Mouse (Mus musculus) liver, embryonic 11.5 days (tissue): ENCODE data around the gene Uck2. TPM values are rescaled to one million over a fixed set of nuclear protein-coding genes. Genes with fewer than 3 reads are reported as not detected.

Source experiments
- ATAC-seq: fragments of 200-750 bp; cut with Nextera tagmentation; replicated peaks from 2 replicates; pipeline ENCODE4 v1.8.0; 2017; ENCODE audit warnings: moderate number of reproducible peaks, mild to moderate bottlenecking, moderate TSS enrichment, moderate library complexity; ENCODE audit not compliant: low FRiP score
- DNase-seq: peaks from one replicate; pipeline ENCODE4 v3.0.0-alpha.2; 2017; ENCODE audit warnings: low spot score
- H3K27ac ChIP-seq: fragments of 300-500 bp; sonication (generic); 2 replicates; pipeline ENCODE4 v1.5.1; 2014; ENCODE audit warnings: mild to moderate bottlenecking, low read depth, low read length, control low read depth
- H3K27me3 ChIP-seq: fragments of 300-500 bp; sonication (generic); replicated peaks from 2 replicates; pipeline ENCODE4 v1.6.1; 2014; ENCODE audit warnings: low read length, mixed read lengths; ENCODE audit not compliant: control insufficient read depth, insufficient read depth
- H3K36me3 ChIP-seq: fragments of 300-500 bp; sonication (generic); 2 replicates; pipeline ENCODE4 v1.6.1; 2014; ENCODE audit warnings: mild to moderate bottlenecking, low read length, moderate library complexity, mixed read lengths; ENCODE audit not compliant: control insufficient read depth, insufficient read depth
- H3K4me1 ChIP-seq: fragments of 300-500 bp; sonication (generic); replicated peaks from 2 replicates; pipeline ENCODE4 v1.6.1; 2014; ENCODE audit warnings: low read length, mixed read lengths; ENCODE audit not compliant: control insufficient read depth, insufficient read depth
- H3K4me2 ChIP-seq: fragments of 300-500 bp; sonication (generic); 2 replicates; pipeline ENCODE4 v1.6.1; 2014; ENCODE audit warnings: mild to moderate bottlenecking, control low read depth, moderate library complexity
- H3K4me3 ChIP-seq: fragments of 300-500 bp; sonication (generic); 2 replicates; pipeline ENCODE4 v1.5.1; 2014; ENCODE audit warnings: low read depth, low read length, control low read depth
- H3K9ac ChIP-seq: fragments of 300-500 bp; sonication (generic); 2 replicates; pipeline ENCODE4 v1.6.1; 2014; ENCODE audit warnings: low read depth, low read length, control low read depth
- H3K9me3 ChIP-seq: fragments of 300-500 bp; sonication (generic); 2 replicates; pipeline ENCODE4 v1.6.1; 2016; ENCODE audit warnings: low read length, inconsistent platforms, mixed read lengths; ENCODE audit not compliant: control insufficient read depth
- WGBS: fragments of 180-500 bp; shearing (Covaris S2); extraction: QIAGEN DNeasy Blood & Tissue Kit; methylation state at CpG from one replicate; pipeline ENCODE4 v1.1.7; 2014; 5-methylcytosine and 5-hydroxymethylcytosine counted together
- polyA plus RNA-seq: library from polyadenylated mRNA; unstranded; fragments of >200 nt; fragmentation: Nextera tagmentation; extraction: Ambion mirVana; gene quantifications from 2 replicates; pipeline ENCODE4 v1.2.1, GENCODE M21; 2014

Uck2 gene
- polyA plus RNA-seq, 1 experiment from 2014 or later = 156 TPM

DNA sequence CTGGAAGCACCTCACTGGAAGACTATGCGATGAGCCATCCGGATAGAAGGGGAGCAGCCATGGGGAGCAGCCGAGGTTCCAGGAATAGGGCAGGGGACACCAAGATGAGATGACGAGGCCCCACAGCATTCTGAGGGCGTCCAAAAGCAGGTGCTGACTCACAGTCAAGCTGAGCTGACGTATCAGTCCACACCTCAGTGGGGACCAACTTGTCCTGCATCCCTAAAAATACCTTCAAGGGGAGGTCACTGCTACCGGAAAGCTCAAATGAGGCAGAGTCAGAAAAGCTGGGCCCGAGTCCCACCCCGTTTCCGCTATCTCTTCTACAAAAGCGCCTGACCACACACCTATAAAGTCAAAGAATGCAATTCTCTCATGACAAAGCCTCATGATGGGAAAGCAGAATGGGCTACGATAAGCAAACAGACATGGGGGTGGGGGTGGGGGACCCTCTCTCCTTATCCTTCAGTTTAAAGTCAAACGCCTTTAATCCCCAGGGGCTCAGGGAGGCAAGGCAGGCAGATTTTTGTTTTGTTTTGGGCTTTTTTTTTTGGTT is 5.9 kb downstream of the Uck2 start:
- peaks cover 35% of the 10 kb centered on the region for H3K4me1 ChIP-seq
- H3K9me3 ChIP-seq = no peaks in the 10 kb centered on the region
- 67% methylated on average over 13 of the region's 13 CpGs for WGBS
- ATAC-seq (no peak), DNase-seq (no peak)
- no peaks in the 10 kb centered on the region for H3K27me3 ChIP-seq
- no peak overlapping the region for H3K9ac ChIP-seq
- H3K27ac ChIP-seq = no peak overlapping the region
- H3K4me2 ChIP-seq = no peak overlapping the region
- no peaks in the 10 kb centered on the region for H3K36me3 ChIP-seq
- no peak overlapping the region for H3K4me3 ChIP-seq

DNA sequence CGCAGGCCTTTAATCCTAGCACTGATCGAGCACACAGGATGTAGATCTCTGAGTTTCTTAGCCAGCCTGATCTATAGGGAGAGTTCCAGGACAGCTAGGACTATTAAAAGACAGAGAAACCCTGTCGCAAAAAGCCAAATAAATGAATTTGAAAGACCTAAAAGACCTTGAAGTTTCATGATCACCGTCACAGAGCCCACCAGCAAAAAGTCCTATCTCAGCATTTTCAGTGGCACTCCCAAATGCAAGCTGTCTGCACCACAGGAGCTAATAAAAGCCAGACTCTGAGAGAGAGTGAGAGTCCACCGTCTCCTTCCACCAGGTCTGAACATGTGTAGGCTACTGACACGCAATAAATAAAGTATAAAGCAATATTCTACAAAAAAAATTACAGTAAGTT is 6.7 kb downstream of the Uck2 start:
- Histone ChIP-seq H3K4me1 (peaks cover 44% of the 10 kb centered on the region), H3K36me3 (no peaks in the 10 kb centered on the region), H3K27ac (no peak overlapping the region), H3K27me3 (no peaks in the 10 kb centered on the region), H3K9me3 (no peaks in the 10 kb centered on the region), H3K4me2 (no peak overlapping the region), H3K9ac (no peak overlapping the region), H3K4me3 (no peak overlapping the region)
- no peak for DNase-seq
- no peak for ATAC-seq
- 83% methylated on average over 6 of the region's 6 CpGs for WGBS

DNA sequence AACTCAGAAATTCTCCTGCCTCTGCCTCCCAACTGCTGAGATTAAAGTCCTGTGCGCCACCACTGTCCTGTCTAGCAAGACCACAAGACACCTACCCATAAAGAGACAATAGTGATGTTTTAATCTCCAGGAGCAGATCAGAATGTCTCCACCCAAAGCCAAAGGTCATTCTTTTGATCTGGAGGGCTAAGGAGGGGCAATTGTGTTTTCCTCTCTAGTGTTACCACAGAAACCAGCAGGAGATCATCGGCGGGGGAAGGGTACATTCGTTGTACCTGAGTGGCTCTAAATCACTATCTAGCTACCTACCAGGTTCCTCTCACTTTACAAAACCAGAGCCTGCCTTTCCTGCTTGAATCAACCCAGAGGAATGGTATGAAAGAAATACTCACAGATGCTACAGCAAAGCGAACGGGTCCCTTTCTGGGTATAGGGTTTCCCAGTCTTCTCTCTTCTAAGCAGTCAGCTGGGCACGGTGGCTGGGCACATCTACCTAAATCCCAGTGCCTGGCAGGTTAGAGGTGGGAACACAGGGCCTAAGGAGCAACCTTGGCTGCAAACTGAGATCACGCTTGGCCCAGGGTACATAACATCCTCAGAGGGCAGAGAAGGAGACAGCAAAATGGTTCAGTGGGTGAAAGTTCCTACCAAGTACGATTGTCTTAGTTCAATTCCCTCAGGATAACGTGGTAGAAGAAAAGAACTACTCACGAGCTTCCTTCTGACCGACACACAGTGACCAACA is 10.3 kb downstream of the Uck2 start:
- peak overlapping the region; percentile 58; the same call in 1 of the 2 replicates for H3K27ac ChIP-seq
- H3K4me2 ChIP-seq = peak overlapping the region; percentile 53
- H3K4me3 ChIP-seq = no peak overlapping the region
- 77% methylated on average over 12 of the region's 12 CpGs for WGBS
- no peaks in the 10 kb centered on the region for H3K27me3 ChIP-seq
- no peak overlapping the region for H3K9ac ChIP-seq
- no peak for DNase-seq
- no peak for ATAC-seq
- peaks cover 62% of the 10 kb centered on the region for H3K4me1 ChIP-seq
- no peaks in the 10 kb centered on the region for H3K9me3 ChIP-seq
- H3K36me3 ChIP-seq = no peaks in the 10 kb centered on the region; the same call in 1 of the 2 replicates

DNA sequence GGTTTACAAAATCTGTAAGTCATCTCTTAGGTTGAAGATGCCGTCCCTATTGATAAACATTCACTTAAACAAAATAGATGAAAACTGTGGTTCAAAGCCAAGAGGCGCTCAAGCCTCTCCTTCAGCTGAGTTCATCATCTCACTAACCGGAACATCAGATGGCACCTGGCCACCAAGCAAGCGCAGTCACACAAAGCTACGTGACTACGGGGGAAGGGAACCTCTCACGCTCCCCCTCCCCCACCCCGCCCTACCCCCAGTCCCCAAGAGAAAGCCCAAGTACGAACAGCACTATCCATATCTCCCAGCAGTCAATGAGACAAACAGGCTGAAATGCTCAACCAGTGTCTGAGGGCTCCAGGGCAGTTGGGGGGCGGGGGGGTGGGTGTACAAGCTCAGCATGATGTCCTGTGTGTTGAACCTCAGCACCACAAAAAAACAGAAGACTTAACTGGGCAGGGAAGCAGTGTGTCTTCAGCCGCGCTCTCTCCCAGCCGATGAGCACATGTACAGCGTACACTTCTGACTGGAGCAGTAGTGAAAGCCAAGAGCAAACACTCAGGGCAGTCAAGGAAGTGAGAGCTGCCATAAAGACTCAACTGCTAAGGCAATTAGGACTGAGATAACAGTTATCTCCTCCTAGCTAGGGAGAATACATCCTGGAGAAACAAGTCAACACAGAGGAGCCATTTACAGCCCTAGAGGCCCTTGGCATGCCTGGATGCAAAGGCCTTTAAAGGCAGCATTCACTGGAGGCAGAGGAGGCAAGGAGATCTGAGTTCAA is 11.5 kb downstream of the Uck2 start:
- peak overlapping the region; percentile 8; the same call in 1 of the 2 replicates for H3K4me3 ChIP-seq
- 0 out of 2 replicates have a peak overlapping the region, but pooled peaks have one; percentile 10 for H3K9ac ChIP-seq
- WGBS = 36% methylated on average over 14 of the region's 14 CpGs
- DNase-seq (no peak), ATAC-seq (peak; percentile 60)
- H3K4me2 ChIP-seq = peak overlapping the region; percentile 53
- H3K27ac ChIP-seq = peak overlapping the region; percentile 58
- H3K9me3 ChIP-seq = no peaks in the 10 kb centered on the region
- H3K27me3 ChIP-seq = no peaks in the 10 kb centered on the region
- no peaks in the 10 kb centered on the region; the same call in none of the 2 replicates for H3K36me3 ChIP-seq
- H3K4me1 ChIP-seq = peaks cover 68% of the 10 kb centered on the region

DNA sequence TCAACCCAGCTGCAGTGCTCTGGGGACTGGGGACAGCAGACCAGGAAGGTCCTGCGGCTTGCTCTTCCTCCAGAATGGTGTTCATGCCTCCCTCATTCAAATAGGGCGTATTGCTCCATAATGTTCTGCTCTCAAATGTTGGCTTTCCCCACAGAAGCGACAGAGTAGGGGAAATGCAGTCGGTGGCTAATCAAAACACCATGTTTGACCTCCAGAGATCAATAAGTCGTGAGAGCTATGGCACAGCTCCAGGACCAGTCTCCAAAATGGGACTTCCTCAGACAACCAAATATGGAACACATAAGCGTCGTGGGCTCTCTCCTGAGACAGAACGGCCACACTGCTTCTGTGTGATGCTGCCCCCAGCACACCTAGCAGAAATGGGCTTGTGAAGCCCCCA is 13.3 kb downstream of the Uck2 start:
- peaks cover 75% of the 10 kb centered on the region for H3K4me1 ChIP-seq
- no peaks in the 10 kb centered on the region for H3K9me3 ChIP-seq
- peak overlapping the region; percentile 87 for H3K27ac ChIP-seq
- WGBS = 32% methylated on average over 8 of the region's 8 CpGs
- ATAC-seq = no peak
- H3K27me3 ChIP-seq = no peaks in the 10 kb centered on the region
- H3K4me3 ChIP-seq = no peak overlapping the region; the same call in 1 of the 2 replicates
- H3K9ac ChIP-seq = peak overlapping the region; percentile 32
- no peak for DNase-seq
- no peaks in the 10 kb centered on the region; the same call in none of the 2 replicates for H3K36me3 ChIP-seq
- peak overlapping the region; percentile 56 for H3K4me2 ChIP-seq

GRCm38 (mm10) chr1:167271304-167271703 is 13.8 kb downstream of the Uck2 start:
- peak overlapping the region; percentile 15; the same call in 1 of the 2 replicates for H3K4me3 ChIP-seq
- H3K9me3 ChIP-seq = no peaks in the 10 kb centered on the region
- peak overlapping the region; percentile 87 for H3K27ac ChIP-seq
- peaks cover 75% of the 10 kb centered on the region for H3K4me1 ChIP-seq
- ATAC-seq = peak; percentile 82
- no peak for DNase-seq
- H3K4me2 ChIP-seq = peak overlapping the region; percentile 56
- WGBS = 18% methylated on average over 4 of the region's 4 CpGs
- peak overlapping the region; percentile 32 for H3K9ac ChIP-seq
- no peaks in the 10 kb centered on the region for H3K27me3 ChIP-seq
- no peaks in the 10 kb centered on the region; the same call in none of the 2 replicates for H3K36me3 ChIP-seq

GRCm38 (mm10) chr1:167270342-167271111 is 14.6 kb downstream of the Uck2 start:
- peaks cover 75% of the 10 kb centered on the region for H3K4me1 ChIP-seq
- DNase-seq = no peak
- peaks cover 3% of the 10 kb centered on the region for H3K36me3 ChIP-seq
- H3K9ac ChIP-seq = peak overlapping the region; percentile 22; the same call in 1 of the 2 replicates
- peak overlapping the region; percentile 87 for H3K27ac ChIP-seq
- 27% methylated on average over 19 of the region's 19 CpGs for WGBS
- ATAC-seq = no peak
- H3K4me2 ChIP-seq = peak overlapping the region; percentile 56
- H3K27me3 ChIP-seq = no peaks in the 10 kb centered on the region
- 0 out of 2 replicates have a peak overlapping the region, but pooled peaks have one; percentile 10 for H3K4me3 ChIP-seq
- H3K9me3 ChIP-seq = no peaks in the 10 kb centered on the region

DNA sequence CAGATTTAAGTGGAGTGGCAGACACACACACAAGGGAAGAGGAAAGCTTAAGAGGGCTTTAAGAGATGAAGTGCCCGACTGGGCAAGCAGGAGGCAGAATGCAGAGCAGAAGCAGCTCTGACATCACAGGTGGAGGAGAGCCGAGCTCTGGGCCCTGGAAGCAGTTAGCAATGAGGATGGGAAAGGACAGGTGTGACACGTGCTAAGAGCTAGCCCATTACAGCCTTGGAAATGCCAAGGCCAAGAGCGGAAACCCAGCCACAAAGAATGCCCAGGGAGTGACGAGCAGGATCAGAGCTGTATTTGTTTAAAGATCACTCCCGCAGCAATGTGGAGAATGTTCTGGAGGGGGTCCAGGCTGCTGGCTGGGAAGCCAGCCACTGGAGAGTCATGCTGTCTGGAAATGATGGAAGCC is 15.3 kb downstream of the Uck2 start:
- Histone ChIP-seq H3K27ac (peak overlapping the region; percentile 87), H3K4me1 (peaks cover 70% of the 10 kb centered on the region), H3K9me3 (no peaks in the 10 kb centered on the region), H3K27me3 (no peaks in the 10 kb centered on the region), H3K4me2 (peak overlapping the region; percentile 56), H3K36me3 (peaks cover 3% of the 10 kb centered on the region), H3K4me3 (peak overlapping the region; percentile 17; the same call in 1 of the 2 replicates), H3K9ac (peak overlapping the region; percentile 38; the same call in 1 of the 2 replicates)
- ATAC-seq = no peak
- DNase-seq = no peak
- 44% methylated on average over 6 of the region's 6 CpGs for WGBS
